Mouse (Mus musculus) T-helper 17 cell (primary cell): ENCODE data around the gene Zfp296.

Experiments
- in situ Hi-C, 2 experiments: fragments of 300-600 bp; cut with MboI, MseI; formaldehyde crosslinking; loops; 1 replicate in 1 of 2; 2 replicates in 1 of 2; pipeline ENCODE4 v1.15.1; 2025; ENCODE audit warnings: high pct_unique_total_duplicates in 2 of 2

The Zfp296 gene

GRCm38 (mm10) chr7:19607291-19607690 lies 30.2 kb downstream of the Zfp296 start:
- in situ Hi-C loops = no loop called here

- in situ Hi-C loops = no loop called here
Measured at GRCm38 (mm10) chr7:19609641-19610332, 32.7 kb downstream of the Zfp296 start.

- in situ Hi-C loops = no loop called here
Measured at GRCm38 (mm10) chr7:19610969-19611368, 33.9 kb downstream of the Zfp296 start.

GRCm38 (mm10) chr7:19615036-19615577 lies 38.0 kb downstream of the Zfp296 start:
- in situ Hi-C loops = no loop called here

- in situ Hi-C loops = no loop called here
Measured at GRCm38 (mm10) chr7:19619004-19619801, 42.1 kb downstream of the Zfp296 start.

- in situ Hi-C loops = no loop called here
Measured at GRCm38 (mm10) chr7:19620811-19621210, 43.7 kb downstream of the Zfp296 start.

GRCm38 (mm10) chr7:19622241-19622640 lies 45.2 kb downstream of the Zfp296 start:
- in situ Hi-C loops = no loop called here

- in situ Hi-C loops = no loop called here
Measured at GRCm38 (mm10) chr7:19623433-19623832, 46.3 kb downstream of the Zfp296 start.

GRCm38 (mm10) chr7:19627721-19628120 lies 50.6 kb downstream of the Zfp296 start:
- in situ Hi-C loops = no loop called here

GRCm38 (mm10) chr7:19628192-19628535 lies 51.1 kb downstream of the Zfp296 start:
- in situ Hi-C loops = no loop called here

- in situ Hi-C loops = no loop called here
Measured at GRCm38 (mm10) chr7:19628536-19629360, 51.7 kb downstream of the Zfp296 start.

GRCm38 (mm10) chr7:19629361-19629734 lies 52.3 kb downstream of the Zfp296 start, which contains the start of gene Relb:
Gene Relb (minus strand): TSS chr7:19629438.
- in situ Hi-C loops = no loop called here
